Mouse (Mus musculus): Measurements from ENCODE around the gene Kifc3. TPM values are rescaled to one million over a fixed set of nuclear protein-coding genes. Genes with fewer than 3 reads are reported as not detected.
"Not testable (repeated sequence)": the region's sequence is repeated elsewhere in the genome, so short reads cannot be mapped to it uniquely, and the experiment has no call there.

Gene Kifc3
- 16.5 and 20.2 TPM in 2 replicates for polyA plus RNA-seq (2015; fragmentation: Nextera tagmentation; extraction: Ambion mirVana)

DNA sequence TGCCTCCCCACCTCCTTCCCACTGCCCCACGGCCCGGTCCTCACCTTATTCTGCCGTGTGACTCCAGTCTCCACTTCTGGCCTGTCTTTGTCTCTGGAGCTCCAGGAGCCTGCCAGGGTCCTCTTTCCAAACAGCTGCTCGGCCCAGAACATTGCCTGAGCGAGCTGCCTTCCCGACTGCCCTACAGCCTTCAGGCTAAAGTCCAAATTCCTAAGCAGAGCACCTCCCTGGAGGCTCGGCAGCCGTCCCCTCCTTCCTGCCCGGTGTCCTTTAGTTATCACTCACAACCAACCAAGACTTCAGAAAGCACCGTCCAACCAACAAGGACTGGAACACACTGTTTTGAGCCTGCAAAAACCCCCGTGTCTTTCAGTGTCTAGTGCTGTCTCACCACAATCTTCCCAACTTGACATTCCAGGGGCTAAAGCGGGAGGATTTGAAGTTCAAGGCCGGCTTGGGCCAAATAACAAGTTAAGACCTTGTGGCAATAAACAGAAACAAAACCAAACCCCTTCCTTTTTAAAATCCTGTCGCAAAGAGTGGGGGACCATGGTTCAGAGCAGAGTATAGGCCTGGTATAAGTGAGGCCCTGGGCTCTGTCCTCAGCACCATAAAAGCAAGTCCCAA is at the start of gene Kifc3:
Kifc3 (minus strand) TSS at position 164 of the 627 bp plus-strand sequence.
- WGBS, result 74% methylated on average over 14 of the region's 14 CpGs
- no peak for ATAC-seq (ENCODE audit: low FRiP score)
- no peak within 1 kb of the TSS for H3K4me3 ChIP-seq

DNA sequence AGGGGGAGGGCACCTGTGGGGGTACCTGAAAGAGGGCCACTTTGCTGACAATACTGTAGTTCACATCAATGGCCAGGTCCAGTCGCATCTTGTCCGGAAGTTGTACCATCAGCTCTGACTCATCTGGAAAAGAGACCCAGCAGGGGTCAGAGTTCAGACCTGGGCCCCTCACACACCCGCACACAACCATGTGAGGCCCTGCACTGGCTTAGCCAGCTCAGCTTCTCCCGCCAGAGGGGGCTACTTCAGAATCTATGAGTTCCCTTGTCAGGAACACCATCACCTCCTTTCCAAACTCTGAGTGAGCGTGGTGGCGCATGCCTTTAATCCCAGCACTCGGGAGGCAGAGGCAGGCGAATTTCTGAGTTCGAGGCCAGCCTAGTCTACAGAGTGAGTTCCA is 49.4 kb upstream of the Kifc3 start:
- Histone ChIP-seq H3K4me3 (no peak overlapping the region), H3K9me3 (no peaks in the 10 kb centered on the region), H3K36me3 (no peaks in the 10 kb centered on the region), H3K4me2 (no peak overlapping the region), H3K9ac (no peak overlapping the region), H3K27ac (no peak overlapping the region), H3K4me1 (replicated peaks) (0 out of 2 replicates have a peak, but pooled peaks cover 2% of the 10 kb centered on the region), H3K27me3 (no peaks in the 10 kb centered on the region)
- no peak for ATAC-seq (ENCODE audit: low FRiP score)
- WGBS, result 70% methylated on average over 9 of the region's 9 CpGs

More for the DNA sequence above, at the start of gene Kifc3:
- H3K4me1 ChIP-seq (replicated peaks), result peaks cover 32% of the 10 kb centered on the region
- H3K36me3 ChIP-seq, result no peaks in the 10 kb centered on the region
- no peaks in the 10 kb centered on the region for H3K9me3 ChIP-seq
- no peak within 1 kb of the TSS for H3K4me2 ChIP-seq
- no peaks in the 10 kb centered on the region for H3K27me3 ChIP-seq
- H3K27ac ChIP-seq, result no peak within 1 kb of the TSS
- no peak within 1 kb of the TSS for H3K9ac ChIP-seq

GRCm38 (mm10) chr8:95249847-95250246 is 47.2 kb upstream of the Kifc3 start:
- Histone ChIP-seq H3K36me3 (no peaks in the 10 kb centered on the region), H3K9ac (no peak overlapping the region), H3K27ac (no peak overlapping the region), H3K4me1 (replicated peaks) (peaks cover 15% of the 10 kb centered on the region), H3K27me3 (no peaks in the 10 kb centered on the region), H3K4me3 (no peak overlapping the region), H3K9me3 (no peaks in the 10 kb centered on the region), H3K4me2 (no peak overlapping the region)
- 56% methylated on average over 4 of the region's 4 CpGs for WGBS
- ATAC-seq (ENCODE audit: low FRiP score), result no peak

GRCm38 (mm10) chr8:95247277-95247676 is 44.7 kb upstream of the Kifc3 start:
- WGBS, result 89% methylated on average over 5 of the region's 5 CpGs

DNA sequence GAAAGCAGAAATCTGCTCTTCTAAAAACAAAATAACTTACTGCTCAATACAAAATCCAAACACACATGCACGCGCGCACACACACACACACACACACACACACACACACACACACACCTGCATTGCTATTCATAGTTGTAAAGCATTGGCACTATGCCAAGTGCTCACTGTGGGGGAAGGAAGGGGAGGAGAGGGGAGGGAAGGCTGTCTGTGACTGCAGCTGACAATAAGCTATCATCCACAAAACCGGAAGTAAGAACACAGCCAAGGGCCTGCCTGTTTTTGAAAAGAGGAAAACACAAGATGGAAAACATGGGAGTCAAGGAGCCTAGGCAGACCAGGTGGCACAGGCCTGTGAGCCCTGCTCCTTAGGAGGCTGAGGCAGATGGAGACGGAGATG is 42.6 kb upstream of the Kifc3 start:
- Histone ChIP-seq H3K27me3 (no peaks in the 10 kb centered on the region), H3K9ac (no peak overlapping the region), H3K27ac (peak overlapping the region; percentile 96), H3K36me3 (no peaks in the 10 kb centered on the region), H3K4me1 (replicated peaks) (peaks cover 45% of the 10 kb centered on the region), H3K4me2 (no peak overlapping the region), H3K9me3 (no peaks in the 10 kb centered on the region), H3K4me3 (no peak overlapping the region)
- ATAC-seq (ENCODE audit: low FRiP score), result no peak
- WGBS, result 49% methylated on average over 5 of the region's 5 CpGs

More at GRCm38 (mm10) chr8:95247277-95247676, 44.7 kb upstream of the Kifc3 start:
- Histone ChIP-seq H3K4me1 (replicated peaks) (peaks cover 39% of the 10 kb centered on the region), H3K36me3 (no peaks in the 10 kb centered on the region), H3K27me3 (no peaks in the 10 kb centered on the region), H3K27ac (no peak overlapping the region), H3K4me2 (no peak overlapping the region), H3K9ac (no peak overlapping the region), H3K9me3 (no peaks in the 10 kb centered on the region), H3K4me3 (no peak overlapping the region)
- ATAC-seq (ENCODE audit: low FRiP score), result no peak

GRCm38 (mm10) chr8:95243853-95244252 is 41.2 kb upstream of the Kifc3 start:
- peak; percentile 52 for ATAC-seq (ENCODE audit: low FRiP score)
- Histone ChIP-seq H3K27ac (peak overlapping the region; percentile 96), H3K27me3 (no peaks in the 10 kb centered on the region), H3K9me3 (no peaks in the 10 kb centered on the region), H3K4me3 (no peak overlapping the region), H3K4me1 (replicated peaks) (peaks cover 45% of the 10 kb centered on the region), H3K4me2 (no peak overlapping the region), H3K36me3 (no peaks in the 10 kb centered on the region), H3K9ac (no peak overlapping the region)
- WGBS, result 50% methylated on average over 4 of the region's 4 CpGs

GRCm38 (mm10) chr8:95242826-95243571 is 40.4 kb upstream of the Kifc3 start:
- Histone ChIP-seq H3K9ac (peak overlapping the region; percentile 51; the same call in 1 of the 2 replicates), H3K4me2 (0 out of 2 replicates have a peak overlapping the region, but pooled peaks have one; percentile 15), H3K4me1 (replicated peaks) (peaks cover 45% of the 10 kb centered on the region), H3K4me3 (no peak overlapping the region), H3K27me3 (no peaks in the 10 kb centered on the region), H3K27ac (peak overlapping the region; percentile 96), H3K36me3 (no peaks in the 10 kb centered on the region), H3K9me3 (no peaks in the 10 kb centered on the region)
- peak; percentile 93 for ATAC-seq (ENCODE audit: low FRiP score)
- WGBS, result 14% methylated on average over 12 of the region's 12 CpGs

GRCm38 (mm10) chr8:95242099-95242825 is 39.6 kb upstream of the Kifc3 start:
- no peak overlapping the region for H3K4me2 ChIP-seq
- ATAC-seq (ENCODE audit: low FRiP score), result 0 out of 2 replicates have a peak, but pooled peaks have one; percentile 14

DNA sequence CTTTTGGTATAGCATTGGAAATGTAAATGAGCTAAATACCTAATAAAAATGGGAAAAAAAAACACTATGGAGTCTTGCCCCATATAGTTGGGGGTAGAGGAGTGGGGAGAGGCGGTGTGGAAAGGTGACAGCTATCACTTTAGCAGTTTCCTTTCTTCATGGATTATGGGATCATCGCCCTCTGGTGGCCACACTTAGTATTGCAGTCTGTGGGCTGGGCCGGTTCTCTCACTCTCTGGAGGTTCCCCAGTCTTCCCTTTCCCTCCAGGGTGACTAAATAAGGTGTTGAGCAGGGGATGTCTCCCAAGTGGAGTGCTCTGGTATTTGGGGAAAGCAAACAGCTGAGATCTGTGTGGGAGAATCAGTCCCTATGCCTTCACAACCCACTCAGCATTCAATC is 33.1 kb upstream of the Kifc3 start:
- H3K9ac ChIP-seq, result no peak overlapping the region
- H3K27ac ChIP-seq, result no peak overlapping the region; the same call in 1 of the 2 replicates
- no peak overlapping the region for H3K4me3 ChIP-seq
- WGBS, result 5% methylated on average over 3 of the region's 3 CpGs
- H3K36me3 ChIP-seq, result no peaks in the 10 kb centered on the region
- H3K4me1 ChIP-seq (replicated peaks), result no peaks in the 10 kb centered on the region
- H3K27me3 ChIP-seq, result no peaks in the 10 kb centered on the region
- 0 out of 2 replicates have a peak, but pooled peaks cover 4% of the 10 kb centered on the region for H3K9me3 ChIP-seq
- H3K4me2 ChIP-seq, result no peak overlapping the region
- no peak for ATAC-seq (ENCODE audit: low FRiP score)

More at GRCm38 (mm10) chr8:95242099-95242825, 39.6 kb upstream of the Kifc3 start:
- Histone ChIP-seq H3K9me3 (no peaks in the 10 kb centered on the region), H3K9ac (no peak overlapping the region; the same call in 1 of the 2 replicates), H3K27ac (peak overlapping the region; percentile 96), H3K4me1 (replicated peaks) (peaks cover 42% of the 10 kb centered on the region), H3K36me3 (no peaks in the 10 kb centered on the region), H3K4me3 (no peak overlapping the region), H3K27me3 (no peaks in the 10 kb centered on the region)
- WGBS, result 76% methylated on average over 26 of the region's 26 CpGs

GRCm38 (mm10) chr8:95230086-95230485 is 27.5 kb upstream of the Kifc3 start:
- not testable (repeated sequence) for H3K9me3 ChIP-seq; H3K9ac ChIP-seq; H3K4me2 ChIP-seq; ATAC-seq (ENCODE audit: low FRiP score); H3K27me3 ChIP-seq; H3K4me1 ChIP-seq (replicated peaks); H3K27ac ChIP-seq; H3K36me3 ChIP-seq; H3K4me3 ChIP-seq
- WGBS, result 94% methylated on average over 9 of the region's 9 CpGs

- no peak for ATAC-seq (ENCODE audit: low FRiP score)
- 40% methylated on average over 2 of the region's 2 CpGs for WGBS
- no peaks in the 10 kb centered on the region for H3K36me3 ChIP-seq
- H3K9ac ChIP-seq, result no peak overlapping the region
- H3K4me1 ChIP-seq (replicated peaks), result peaks cover 3% of the 10 kb centered on the region; the same call in 1 of the 2 replicates
- no peak overlapping the region for H3K4me2 ChIP-seq
- no peak overlapping the region for H3K4me3 ChIP-seq
- no peak overlapping the region for H3K27ac ChIP-seq
- no peaks in the 10 kb centered on the region for H3K9me3 ChIP-seq
- no peaks in the 10 kb centered on the region for H3K27me3 ChIP-seq
These were observed 24.5 kb upstream of the Kifc3 start for GRCm38 (mm10) chr8:95227151-95227468.

All from hindbrain, embryonic 13.5 days (tissue).